Mouse (Mus musculus): ENCODE results near the gene Slc10a1.

GRCm38 (mm10) chr12:80938642-80939041 lies 29.9 kb downstream of the Slc10a1 start:
- TF ChIP-seq CTCF (conservative IDR thresholded peaks at IDR 0.05; ENCODE audit: insufficient read depth, insufficient read length, low read depth, low read length): no peak
- TF ChIP-seq POLR2A (IDR thresholded peaks at IDR 0.05; ENCODE audit: low read depth, low read length): no peak

Data from kidney, adult 2 months (tissue).